Mouse (Mus musculus): Measurements from ENCODE around the gene Nsun7. TPM values are rescaled to one million over a fixed set of nuclear protein-coding genes. Genes with fewer than 3 reads are reported as not detected.

Gene Nsun7
- polyA plus RNA-seq, 1 experiment from 2014 or later = 0.65 TPM

- ATAC-seq (ENCODE audit: low read depth) = no peak
- 67% methylated on average over 2 of the region's 2 CpGs for WGBS
- Histone ChIP-seq H3K4me2 (ENCODE audit: low read depth, low read length) (no peak overlapping the region), H3K27ac (replicated peaks; ENCODE audit: low read depth, low read length) (no peak overlapping the region), H3K9me3 (ENCODE audit: control insufficient read depth, low read length) (no peaks in the 10 kb centered on the region), H3K4me1 (ENCODE audit: control insufficient read depth, insufficient read depth, low read length) (no peaks in the 10 kb centered on the region), H3K27me3 (replicated peaks; ENCODE audit: control insufficient read depth, insufficient read depth, low read length) (no peaks in the 10 kb centered on the region), H3K9ac (ENCODE audit: low read depth, low read length) (no peak overlapping the region), H3K4me3 (ENCODE audit: low read depth, low read length) (no peak overlapping the region), H3K36me3 (ENCODE audit: control insufficient read depth, insufficient read depth, low read length) (0 out of 2 replicates have a peak, but pooled peaks cover under 1% of the 10 kb centered on the region)
- DNase-seq (ENCODE audit: low spot score) = no peak
Observed at GRCm38 (mm10) chr5:66344182-66344581, 84.5 kb downstream of the Nsun7 start.

DNA sequence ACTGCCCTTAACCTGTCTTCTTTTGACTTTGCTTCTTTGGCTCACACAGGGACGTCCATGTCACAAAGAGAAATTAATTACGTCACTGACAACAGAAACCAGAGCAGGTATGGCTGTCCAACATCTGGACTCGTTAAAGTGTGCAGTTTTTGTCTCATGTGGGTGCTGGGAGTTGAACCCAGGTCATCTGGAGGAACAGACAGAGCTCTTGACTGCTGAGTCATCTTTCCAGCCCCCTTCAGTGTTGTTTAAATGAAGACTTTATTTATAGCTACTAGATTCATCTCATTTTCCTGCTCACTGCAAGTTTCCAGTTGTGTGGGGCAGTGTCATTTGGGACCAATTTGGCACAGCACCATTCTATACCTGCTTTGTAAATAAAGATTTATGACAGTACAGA is 85.4 kb downstream of the Nsun7 start:
- DNase-seq (ENCODE audit: low spot score) = no peak

DNA sequence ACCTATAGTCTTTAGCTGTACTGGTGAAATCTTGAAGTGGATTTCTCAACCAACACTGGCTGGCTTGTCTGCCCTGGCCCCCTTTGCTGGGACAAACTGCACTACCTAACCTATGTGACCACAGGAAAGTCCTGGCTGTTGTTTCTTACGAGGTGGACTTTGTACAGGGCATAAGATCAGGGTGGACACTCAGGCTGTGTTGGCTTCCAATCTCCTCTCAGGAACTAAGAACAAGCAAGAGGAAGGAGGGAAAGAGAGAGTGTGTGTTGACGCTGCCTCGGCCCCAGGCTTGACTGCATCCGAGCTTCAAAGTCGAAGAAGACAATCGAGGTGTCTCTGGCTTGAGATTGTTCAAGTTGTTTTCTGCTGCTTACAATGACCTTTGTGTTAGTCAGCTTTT is 87.1 kb downstream of the Nsun7 start:
- Histone ChIP-seq H3K4me2 (ENCODE audit: low read depth, low read length) (no peak overlapping the region), H3K36me3 (ENCODE audit: control insufficient read depth, insufficient read depth, low read length) (0 out of 2 replicates have a peak, but pooled peaks cover 5% of the 10 kb centered on the region), H3K4me1 (ENCODE audit: control insufficient read depth, insufficient read depth, low read length) (no peaks in the 10 kb centered on the region), H3K9ac (ENCODE audit: low read depth, low read length) (no peak overlapping the region), H3K27ac (replicated peaks; ENCODE audit: low read depth, low read length) (no peak overlapping the region), H3K27me3 (replicated peaks; ENCODE audit: control insufficient read depth, insufficient read depth, low read length) (no peaks in the 10 kb centered on the region), H3K9me3 (ENCODE audit: control insufficient read depth, low read length) (no peaks in the 10 kb centered on the region), H3K4me3 (ENCODE audit: low read depth, low read length) (no peak overlapping the region)
- DNase-seq (ENCODE audit: low spot score) = no peak
- 90% methylated on average over 6 of the region's 6 CpGs for WGBS
- ATAC-seq (ENCODE audit: low read depth) = no peak

More for the DNA sequence above, 85.4 kb downstream of the Nsun7 start:
- 40% methylated on average over 3 of the region's 3 CpGs for WGBS
- 0 out of 2 replicates have a peak, but pooled peaks cover 5% of the 10 kb centered on the region for H3K36me3 ChIP-seq (ENCODE audit: control insufficient read depth, insufficient read depth, low read length)
- no peak overlapping the region for H3K9ac ChIP-seq (ENCODE audit: low read depth, low read length)
- no peak overlapping the region for H3K27ac ChIP-seq (replicated peaks; ENCODE audit: low read depth, low read length)
- H3K4me3 ChIP-seq (ENCODE audit: low read depth, low read length) = no peak overlapping the region
- no peak for ATAC-seq (ENCODE audit: low read depth)
- no peak overlapping the region for H3K4me2 ChIP-seq (ENCODE audit: low read depth, low read length)
- H3K27me3 ChIP-seq (replicated peaks; ENCODE audit: control insufficient read depth, insufficient read depth, low read length) = no peaks in the 10 kb centered on the region
- H3K4me1 ChIP-seq (ENCODE audit: control insufficient read depth, insufficient read depth, low read length) = no peaks in the 10 kb centered on the region
- no peaks in the 10 kb centered on the region for H3K9me3 ChIP-seq (ENCODE audit: control insufficient read depth, low read length)

Other genes starting within 250 kb of the Nsun7 start
- 6.7 and 10.4 TPM in 2 replicates for gene Rbm47, start 86.8 kb upstream of the Nsun7 start, polyA plus RNA-seq (2014; fragmentation: Nextera tagmentation; extraction: Ambion mirVana)